Mouse (Mus musculus) layer of hippocampus, postnatal 36 days (tissue): ENCODE measurements around the gene Pik3r3. TPM values are rescaled to one million over a fixed set of nuclear protein-coding genes. Genes with fewer than 3 reads are reported as not detected.
"Not testable (repeated sequence)": the region's sequence is repeated elsewhere in the genome, so short reads cannot be mapped to it uniquely, and the experiment has no call there.

ENCODE experiments used
- DNase-seq, 2 experiments: peaks; one replicate each; pipeline ENCODE4 v3.0.0; 2022
- total RNA-seq, 2 experiments: library from RNA; stranded (reverse); gene quantifications; 2 replicates each; pipeline ENCODE4 v1.2.3; 2021

Gene Pik3r3
- 10 to 100 TPM; 36.5 to 37.6 TPM for total RNA-seq

GRCm38 (mm10) chr4:116221140-116221851, at the start of gene Pik3r3:
TSS of gene Pik3r3 (plus strand) at chr4:116221618.
- DNase-seq = peak; percentile 98 to 99

- no peak for DNase-seq
Observed at GRCm38 (mm10) chr4:116173072-116173471, 48.3 kb upstream of the Pik3r3 start, which contains the start of the genes 1700042G07Rik and Gm49337. TSS of gene 1700042G07Rik (plus strand) at chr4:116173372. TSS of gene Gm49337 (plus strand) at chr4:116173384.

GRCm38 (mm10) chr4:116173752-116174151, 47.7 kb upstream of the Pik3r3 start:
- no peak for DNase-seq

- DNase-seq = no peak
Observed at GRCm38 (mm10) chr4:116174466-116175116, 46.8 kb upstream of the Pik3r3 start.

- no peak for DNase-seq
Observed at GRCm38 (mm10) chr4:116175136-116175535, 46.3 kb upstream of the Pik3r3 start.

GRCm38 (mm10) chr4:116175711-116176542, 45.5 kb upstream of the Pik3r3 start:
- DNase-seq = no peak

GRCm38 (mm10) chr4:116176543-116176988, 44.9 kb upstream of the Pik3r3 start:
- peak in 1 of 2 experiments; percentile 51 for DNase-seq

- no peak for DNase-seq
Observed at GRCm38 (mm10) chr4:116177140-116177539, 44.3 kb upstream of the Pik3r3 start.

- DNase-seq = no peak
Observed at GRCm38 (mm10) chr4:116182079-116182478, 39.3 kb upstream of the Pik3r3 start.

- no peak for DNase-seq
Observed at GRCm38 (mm10) chr4:116182745-116183144, 38.7 kb upstream of the Pik3r3 start.

GRCm38 (mm10) chr4:116185083-116185482, 36.3 kb upstream of the Pik3r3 start:
- no peak for DNase-seq

GRCm38 (mm10) chr4:116192286-116192835, 29.1 kb upstream of the Pik3r3 start:
- no peak for DNase-seq

GRCm38 (mm10) chr4:116193583-116194383, 27.6 kb upstream of the Pik3r3 start:
- no peak for DNase-seq

GRCm38 (mm10) chr4:116198422-116198821, 23.0 kb upstream of the Pik3r3 start:
- no peak for DNase-seq

GRCm38 (mm10) chr4:116204422-116204821, 17.0 kb upstream of the Pik3r3 start:
- no peak for DNase-seq

- no peak for DNase-seq
Observed at GRCm38 (mm10) chr4:116206531-116206930, 14.9 kb upstream of the Pik3r3 start.

GRCm38 (mm10) chr4:116208891-116209290, 12.5 kb upstream of the Pik3r3 start:
- DNase-seq = no peak

- no peak for DNase-seq
Observed at GRCm38 (mm10) chr4:116215895-116216605, 5.4 kb upstream of the Pik3r3 start.

GRCm38 (mm10) chr4:116217046-116217445, 4.4 kb upstream of the Pik3r3 start:
- DNase-seq = no peak

- DNase-seq = not testable (repeated sequence)
Observed at GRCm38 (mm10) chr4:116217661-116218060, 3.8 kb upstream of the Pik3r3 start.

- DNase-seq = no peak
Observed at GRCm38 (mm10) chr4:116219056-116219455, 2.4 kb upstream of the Pik3r3 start.
